Mouse (Mus musculus): Measurements from ENCODE around the gene Sparcl1.

GRCm38 (mm10) chr5:104126561-104127320 is 13.2 kb upstream of the Sparcl1 start:
- TF ChIP-seq GATA1 (IDR thresholded peaks at IDR 0.05; ENCODE audit: low read length), result no peak
- TF ChIP-seq TAL1 (IDR thresholded peaks at IDR 0.05; ENCODE audit: low read length), result no peak

All from erythroblast, embryonic 14.5 days (primary cell).